Mouse (Mus musculus): ENCODE results near the gene Tppp3. TPM values are rescaled to one million over a fixed set of nuclear protein-coding genes. Genes with fewer than 3 reads are reported as not detected.

The Tppp3 gene
- total and polyA plus RNA-seq, 2 experiments = 0.65 to 0.80 TPM

- H3K4me1 ChIP-seq (ENCODE audit: control insufficient read depth, insufficient read depth, low read length) = peaks cover 9% of the 10 kb centered on the region; the same call in 1 of the 2 replicates
- no peaks in the 10 kb centered on the region for H3K79me2 ChIP-seq (ENCODE audit: control insufficient read depth, insufficient read depth, low read length)
- TF ChIP-seq POLR2A (IDR thresholded peaks at IDR 0.05; ENCODE audit: extremely low read depth, insufficient read depth, low read length) (no peak), CTCF (IDR thresholded peaks at IDR 0.05; ENCODE audit: low read depth, low read length) (no peak)
- peak; percentile 56 for DNase-seq (ENCODE audit: extremely low read depth, low read depth, low spot score)
- H3K27me3 ChIP-seq (ENCODE audit: control insufficient read depth, insufficient read depth, low read length) = no peaks in the 10 kb centered on the region
- no peak overlapping the region for H3K4me3 ChIP-seq (ENCODE audit: insufficient read depth, low read depth, low read length)
- no peak overlapping the region for H3K9ac ChIP-seq (ENCODE audit: low read depth, low read length)
- no peaks in the 10 kb centered on the region for H3K36me3 ChIP-seq (ENCODE audit: control insufficient read depth, insufficient read depth, low read length)
- WGBS = 42% methylated on average over 17 of the region's 17 CpGs
- no peak overlapping the region for H3K27ac ChIP-seq (replicated peaks; ENCODE audit: insufficient read depth, low read depth, low read length)
These were observed 2.7 kb upstream of the Tppp3 start for GRCm38 (mm10) chr8:105473816-105474606.

GRCm38 (mm10) chr8:105472983-105473382, 1.7 kb upstream of the Tppp3 start:
- Histone ChIP-seq H3K9ac (ENCODE audit: low read depth, low read length) (no peak overlapping the region), H3K4me1 (ENCODE audit: control insufficient read depth, insufficient read depth, low read length) (peaks cover 9% of the 10 kb centered on the region; the same call in 1 of the 2 replicates), H3K27me3 (ENCODE audit: control insufficient read depth, insufficient read depth, low read length) (no peaks in the 10 kb centered on the region), H3K27ac (replicated peaks; ENCODE audit: insufficient read depth, low read depth, low read length) (no peak overlapping the region), H3K4me3 (ENCODE audit: insufficient read depth, low read depth, low read length) (no peak overlapping the region), H3K79me2 (ENCODE audit: control insufficient read depth, insufficient read depth, low read length) (no peaks in the 10 kb centered on the region), H3K36me3 (ENCODE audit: control insufficient read depth, insufficient read depth, low read length) (no peaks in the 10 kb centered on the region)
- TF ChIP-seq POLR2A (IDR thresholded peaks at IDR 0.05; ENCODE audit: extremely low read depth, insufficient read depth, low read length) = no peak
- 76% methylated on average over 9 of the region's 9 CpGs for WGBS
- DNase-seq (ENCODE audit: extremely low read depth, low read depth, low spot score) = no peak

GRCm38 (mm10) chr8:105472414-105472932, 1.1 kb upstream of the Tppp3 start:
- Histone ChIP-seq H3K27ac (replicated peaks; ENCODE audit: insufficient read depth, low read depth, low read length) (no peak overlapping the region), H3K27me3 (ENCODE audit: control insufficient read depth, insufficient read depth, low read length) (no peaks in the 10 kb centered on the region), H3K79me2 (ENCODE audit: control insufficient read depth, insufficient read depth, low read length) (no peaks in the 10 kb centered on the region), H3K36me3 (ENCODE audit: control insufficient read depth, insufficient read depth, low read length) (no peaks in the 10 kb centered on the region), H3K4me1 (ENCODE audit: control insufficient read depth, insufficient read depth, low read length) (peaks cover 9% of the 10 kb centered on the region; the same call in 1 of the 2 replicates), H3K9ac (ENCODE audit: low read depth, low read length) (no peak overlapping the region), H3K4me3 (ENCODE audit: insufficient read depth, low read depth, low read length) (no peak overlapping the region)
- TF ChIP-seq CTCF (IDR thresholded peaks at IDR 0.05; ENCODE audit: low read depth, low read length) = no peak
- 49% methylated on average over 23 of the region's 23 CpGs for WGBS
- DNase-seq (ENCODE audit: extremely low read depth, low read depth, low spot score) = no peak

- H3K36me3 ChIP-seq (ENCODE audit: control insufficient read depth, insufficient read depth, low read length) = no peaks in the 10 kb centered on the region
- TF ChIP-seq POLR2A (IDR thresholded peaks at IDR 0.05; ENCODE audit: extremely low read depth, insufficient read depth, low read length) (no peak), CTCF (IDR thresholded peaks at IDR 0.05; ENCODE audit: low read depth, low read length) (no peak)
- DNase-seq (ENCODE audit: extremely low read depth, low read depth, low spot score) = no peak
- no peaks in the 10 kb centered on the region for H3K27me3 ChIP-seq (ENCODE audit: control insufficient read depth, insufficient read depth, low read length)
- H3K4me3 ChIP-seq (ENCODE audit: insufficient read depth, low read depth, low read length) = no peak overlapping the region
- H3K79me2 ChIP-seq (ENCODE audit: control insufficient read depth, insufficient read depth, low read length) = no peaks in the 10 kb centered on the region
- 36% methylated on average over 11 of the region's 11 CpGs for WGBS
- no peak overlapping the region for H3K27ac ChIP-seq (replicated peaks; ENCODE audit: insufficient read depth, low read depth, low read length)
- H3K4me1 ChIP-seq (ENCODE audit: control insufficient read depth, insufficient read depth, low read length) = peaks cover 9% of the 10 kb centered on the region; the same call in 1 of the 2 replicates
- H3K9ac ChIP-seq (ENCODE audit: low read depth, low read length) = no peak overlapping the region
These were observed 529 bp downstream of the Tppp3 start for GRCm38 (mm10) chr8:105470681-105471313.

- Histone ChIP-seq H3K79me2 (ENCODE audit: control insufficient read depth, insufficient read depth, low read length) (no peaks in the 10 kb centered on the region), H3K9ac (ENCODE audit: low read depth, low read length) (no peak overlapping the region), H3K27ac (replicated peaks; ENCODE audit: insufficient read depth, low read depth, low read length) (no peak overlapping the region), H3K36me3 (ENCODE audit: control insufficient read depth, insufficient read depth, low read length) (no peaks in the 10 kb centered on the region), H3K27me3 (ENCODE audit: control insufficient read depth, insufficient read depth, low read length) (no peaks in the 10 kb centered on the region), H3K4me3 (ENCODE audit: insufficient read depth, low read depth, low read length) (no peak overlapping the region), H3K4me1 (ENCODE audit: control insufficient read depth, insufficient read depth, low read length) (peaks cover 9% of the 10 kb centered on the region; the same call in 1 of the 2 replicates)
- TF ChIP-seq CTCF (IDR thresholded peaks at IDR 0.05; ENCODE audit: low read depth, low read length) = no peak
- no peak for TF ChIP-seq POLR2A (IDR thresholded peaks at IDR 0.05; ENCODE audit: extremely low read depth, insufficient read depth, low read length)
- WGBS = 77% methylated on average over 5 of the region's 5 CpGs
- DNase-seq (ENCODE audit: extremely low read depth, low read depth, low spot score) = no peak
These were observed 1.1 kb downstream of the Tppp3 start for GRCm38 (mm10) chr8:105470262-105470661.

Data from liver, adult 2 months (tissue).